Mouse (Mus musculus): ENCODE data around the gene Slco4a1. TPM values are rescaled to one million over a fixed set of nuclear protein-coding genes. Genes with fewer than 3 reads are reported as not detected.

The Slco4a1 gene
- polyA plus RNA-seq, 1 experiment from 2014 or later: 2.2 TPM

- Histone ChIP-seq H3K9ac (no peak overlapping the region), H3K9me3 (no peaks in the 10 kb centered on the region), H3K4me3 (no peak overlapping the region), H3K27ac (no peak overlapping the region), H3K36me3 (no peaks in the 10 kb centered on the region), H3K4me1 (replicated peaks) (0 out of 2 replicates have a peak, but pooled peaks cover 2% of the 10 kb centered on the region), H3K4me2 (no peak overlapping the region), H3K27me3 (no peaks in the 10 kb centered on the region)
- 74% methylated on average over 10 of the region's 10 CpGs for WGBS
- no peak for ATAC-seq (ENCODE audit: low FRiP score)
Observed at GRCm38 (mm10) chr2:180432751-180433150, 23.3 kb upstream of the Slco4a1 start.

DNA sequence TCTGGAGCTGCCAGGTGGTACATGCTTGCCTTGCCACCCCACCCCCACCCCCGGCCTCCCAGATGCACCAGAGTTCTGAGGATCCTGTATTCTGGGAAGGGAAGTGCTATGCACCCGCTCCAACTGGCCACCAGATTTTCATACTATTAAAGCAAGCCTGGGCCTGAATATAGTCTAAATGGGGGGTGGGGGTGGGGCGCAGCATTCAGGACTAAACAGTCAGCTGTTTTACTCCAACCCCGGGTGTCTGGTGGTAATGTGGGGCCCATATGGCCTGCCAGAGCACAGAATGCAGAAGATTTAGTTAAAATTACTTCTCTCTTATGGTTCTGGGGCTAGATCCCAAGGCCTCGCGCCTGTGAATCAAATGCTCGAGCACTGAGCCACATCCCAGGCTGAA, 22.7 kb upstream of the Slco4a1 start:
- Histone ChIP-seq H3K9ac (no peak overlapping the region), H3K27me3 (no peaks in the 10 kb centered on the region), H3K36me3 (no peaks in the 10 kb centered on the region), H3K4me2 (no peak overlapping the region), H3K4me1 (replicated peaks) (0 out of 2 replicates have a peak, but pooled peaks cover 2% of the 10 kb centered on the region), H3K9me3 (no peaks in the 10 kb centered on the region), H3K27ac (no peak overlapping the region), H3K4me3 (no peak overlapping the region)
- 72% methylated on average over 7 of the region's 7 CpGs for WGBS
- ATAC-seq (ENCODE audit: low FRiP score): no peak

DNA sequence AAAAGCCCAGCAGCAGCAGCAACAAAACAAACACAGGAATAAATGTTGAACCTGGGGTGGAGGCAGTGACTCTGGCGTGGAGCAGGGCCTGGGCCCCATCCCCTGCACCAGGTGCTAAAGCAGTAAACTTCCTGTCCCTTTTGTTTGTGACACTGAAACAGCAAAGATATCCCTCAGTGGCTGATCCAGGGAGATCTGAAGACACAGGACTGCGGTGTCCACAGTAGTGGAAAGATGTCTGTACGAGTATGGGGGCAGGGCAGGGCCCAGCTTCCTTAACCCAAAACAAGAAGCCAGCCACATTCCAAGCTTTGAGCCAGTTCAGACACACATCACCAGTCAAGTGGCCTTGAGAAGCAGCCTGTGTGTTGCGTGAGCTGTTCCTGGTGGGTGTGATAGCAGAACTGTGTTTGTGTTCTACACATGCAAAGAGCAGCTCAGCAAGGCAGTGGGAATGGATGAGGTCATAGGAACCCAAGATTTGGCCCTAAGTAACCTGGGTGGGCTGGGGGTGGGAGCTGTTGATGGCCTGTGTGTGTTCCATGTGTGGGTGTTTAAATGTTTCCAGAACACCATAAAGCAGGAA, 20.6 kb upstream of the Slco4a1 start:
- no peak overlapping the region for H3K4me3 ChIP-seq
- no peaks in the 10 kb centered on the region for H3K36me3 ChIP-seq
- H3K4me2 ChIP-seq: no peak overlapping the region
- 79% methylated on average over 4 of the region's 4 CpGs for WGBS
- H3K27ac ChIP-seq: no peak overlapping the region
- no peaks in the 10 kb centered on the region for H3K9me3 ChIP-seq
- H3K9ac ChIP-seq: no peak overlapping the region
- no peaks in the 10 kb centered on the region for H3K27me3 ChIP-seq
- ATAC-seq (ENCODE audit: low FRiP score): no peak
- H3K4me1 ChIP-seq (replicated peaks): 0 out of 2 replicates have a peak, but pooled peaks cover 2% of the 10 kb centered on the region

DNA sequence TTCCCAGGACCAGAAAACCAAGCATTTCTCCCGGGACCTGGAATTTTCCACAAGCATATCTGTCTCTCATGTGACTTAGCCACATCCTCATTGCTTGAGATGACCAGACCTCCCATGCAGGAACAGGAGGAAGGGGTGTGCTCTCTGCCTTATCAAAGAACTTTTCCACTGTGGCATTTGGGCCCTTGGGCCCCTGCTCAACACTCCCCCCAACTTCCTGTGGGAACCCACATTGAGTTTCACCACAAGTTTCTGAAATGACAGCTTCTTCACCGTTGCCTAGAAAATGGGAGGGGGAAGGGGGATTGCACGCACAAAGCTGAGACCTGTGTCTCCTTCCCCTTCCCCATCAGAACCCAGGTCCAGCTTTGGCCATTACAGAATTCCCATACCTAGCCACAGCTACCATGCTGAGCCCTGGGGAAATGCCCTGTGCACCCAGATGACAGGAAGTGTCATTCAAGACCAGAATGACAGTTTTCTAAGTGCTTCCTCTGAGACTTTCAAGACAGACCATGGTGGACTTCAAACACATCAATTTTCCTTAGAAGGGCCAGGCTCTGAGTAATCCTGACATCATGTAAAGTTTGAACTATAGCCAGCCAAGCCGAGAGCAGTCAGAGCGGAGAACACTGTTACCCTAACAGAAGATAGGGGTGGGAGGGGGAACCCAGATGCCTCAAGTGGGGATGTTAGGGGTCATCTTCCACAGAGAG, 18.7 kb upstream of the Slco4a1 start:
- Histone ChIP-seq H3K36me3 (no peaks in the 10 kb centered on the region), H3K4me3 (no peak overlapping the region), H3K27me3 (no peaks in the 10 kb centered on the region), H3K9me3 (no peaks in the 10 kb centered on the region), H3K9ac (no peak overlapping the region), H3K4me1 (replicated peaks) (no peaks in the 10 kb centered on the region), H3K27ac (no peak overlapping the region), H3K4me2 (no peak overlapping the region)
- WGBS: 87% methylated on average over 5 of the region's 5 CpGs
- no peak for ATAC-seq (ENCODE audit: low FRiP score)

GRCm38 (mm10) chr2:180439791-180440190, 16.3 kb upstream of the Slco4a1 start:
- Histone ChIP-seq H3K4me1 (replicated peaks) (no peaks in the 10 kb centered on the region), H3K9ac (no peak overlapping the region), H3K9me3 (no peaks in the 10 kb centered on the region), H3K27me3 (peaks cover 5% of the 10 kb centered on the region; the same call in 1 of the 2 replicates), H3K27ac (no peak overlapping the region), H3K4me2 (no peak overlapping the region), H3K36me3 (no peaks in the 10 kb centered on the region), H3K4me3 (no peak overlapping the region)
- no peak for ATAC-seq (ENCODE audit: low FRiP score)
- WGBS: 86% methylated on average over 3 of the region's 3 CpGs

- ATAC-seq (ENCODE audit: low FRiP score): no peak
- H3K4me2 ChIP-seq: no peak overlapping the region
- H3K27ac ChIP-seq: no peak overlapping the region
- no peaks in the 10 kb centered on the region for H3K36me3 ChIP-seq
- no peak overlapping the region for H3K9ac ChIP-seq
- WGBS: 73% methylated on average over 9 of the region's 9 CpGs
- H3K27me3 ChIP-seq: peaks cover 5% of the 10 kb centered on the region; the same call in 1 of the 2 replicates
- no peaks in the 10 kb centered on the region for H3K4me1 ChIP-seq (replicated peaks)
- H3K9me3 ChIP-seq: no peaks in the 10 kb centered on the region
- H3K4me3 ChIP-seq: no peak overlapping the region
Observed at GRCm38 (mm10) chr2:180440596-180441332, 15.3 kb upstream of the Slco4a1 start.

- H3K27ac ChIP-seq: no peak overlapping the region
- no peaks in the 10 kb centered on the region for H3K9me3 ChIP-seq
- no peak overlapping the region for H3K4me3 ChIP-seq
- peaks cover 11% of the 10 kb centered on the region; the same call in 1 of the 2 replicates for H3K27me3 ChIP-seq
- no peak for ATAC-seq (ENCODE audit: low FRiP score)
- no peak overlapping the region for H3K9ac ChIP-seq
- WGBS: 80% methylated on average over 5 of the region's 5 CpGs
- no peaks in the 10 kb centered on the region for H3K4me1 ChIP-seq (replicated peaks)
- no peaks in the 10 kb centered on the region for H3K36me3 ChIP-seq
- no peak overlapping the region for H3K4me2 ChIP-seq
Observed at GRCm38 (mm10) chr2:180442061-180442460, 14.0 kb upstream of the Slco4a1 start.

DNA sequence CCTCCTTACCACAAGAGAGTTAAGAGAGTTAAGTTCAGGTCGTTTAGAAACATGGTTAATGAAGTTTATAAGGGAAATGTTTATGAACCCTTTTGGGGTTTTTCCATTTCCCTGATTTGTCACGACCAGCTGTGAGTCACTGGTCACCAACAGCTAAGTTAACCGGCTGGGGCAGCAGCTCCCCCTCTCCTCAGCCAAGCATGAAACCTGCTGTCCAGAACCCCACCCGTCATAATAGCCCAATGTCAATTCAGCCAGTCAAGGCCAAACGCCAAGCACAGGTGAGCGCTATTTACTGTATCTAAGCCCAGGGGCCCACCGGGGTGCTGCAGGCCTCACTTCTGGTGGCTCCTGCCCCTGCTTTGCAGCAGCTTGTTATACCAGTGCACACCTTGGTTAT, 12.2 kb upstream of the Slco4a1 start:
- H3K4me3 ChIP-seq: no peak overlapping the region
- H3K27ac ChIP-seq: no peak overlapping the region
- ATAC-seq (ENCODE audit: low FRiP score): no peak
- peaks cover 21% of the 10 kb centered on the region for H3K27me3 ChIP-seq
- no peaks in the 10 kb centered on the region for H3K36me3 ChIP-seq
- H3K4me2 ChIP-seq: no peak overlapping the region
- no peaks in the 10 kb centered on the region for H3K9me3 ChIP-seq
- no peak overlapping the region for H3K9ac ChIP-seq
- H3K4me1 ChIP-seq (replicated peaks): 0 out of 2 replicates have a peak, but pooled peaks cover 3% of the 10 kb centered on the region
- 69% methylated on average over 7 of the region's 7 CpGs for WGBS

DNA sequence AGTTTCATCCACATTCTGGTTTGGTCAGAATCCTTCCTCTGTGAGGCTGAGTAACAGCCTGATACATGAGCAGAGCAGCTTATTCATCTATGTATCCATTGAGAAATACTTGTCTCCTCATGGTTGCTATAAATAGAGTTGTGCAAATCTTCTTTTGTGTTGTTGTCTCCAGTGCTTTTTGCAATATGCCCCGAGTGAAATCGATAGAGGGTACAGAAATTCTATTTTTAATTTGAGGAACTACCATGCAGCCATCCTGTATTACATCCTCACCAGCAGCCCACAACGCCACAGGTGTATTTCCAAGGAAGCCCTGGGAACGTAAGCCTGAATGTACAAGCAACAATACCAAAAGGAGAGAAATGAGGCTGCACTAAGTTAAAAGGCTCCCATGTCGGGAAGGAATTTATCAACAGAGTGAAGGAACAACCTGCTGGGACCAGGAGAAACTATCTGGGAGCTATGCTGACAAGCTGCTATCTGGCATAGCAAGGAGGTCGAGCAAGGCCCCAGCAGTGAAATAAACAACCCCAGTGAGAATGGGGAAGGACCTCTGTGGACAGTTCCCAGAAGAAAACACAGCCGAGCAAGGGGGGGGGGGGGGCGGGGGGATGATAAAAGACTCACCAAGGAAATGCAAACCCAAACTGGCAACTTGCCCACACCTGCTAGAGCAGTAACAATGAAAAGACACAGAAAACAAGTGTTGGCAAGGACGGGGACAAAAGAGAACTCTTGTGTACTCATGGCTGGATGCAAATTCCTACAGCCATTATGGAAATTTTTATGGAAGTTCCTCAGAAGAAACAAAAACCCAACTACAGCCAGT, 10.9 kb upstream of the Slco4a1 start:
- 50% methylated on average over 8 of the region's 9 CpGs for WGBS
- Histone ChIP-seq H3K36me3 (no peaks in the 10 kb centered on the region), H3K4me1 (replicated peaks) (0 out of 2 replicates have a peak, but pooled peaks cover 3% of the 10 kb centered on the region), H3K27ac (no peak overlapping the region), H3K4me3 (no peak overlapping the region), H3K9me3 (no peaks in the 10 kb centered on the region), H3K9ac (no peak overlapping the region), H3K27me3 (peaks cover 26% of the 10 kb centered on the region), H3K4me2 (no peak overlapping the region)
- ATAC-seq (ENCODE audit: low FRiP score): no peak

GRCm38 (mm10) chr2:180445962-180446361, 10.1 kb upstream of the Slco4a1 start:
- 94% methylated on average over 1 of the region's 1 CpGs for WGBS
- 0 out of 2 replicates have a peak, but pooled peaks cover 3% of the 10 kb centered on the region for H3K4me1 ChIP-seq (replicated peaks)
- ATAC-seq (ENCODE audit: low FRiP score): no peak
- no peaks in the 10 kb centered on the region for H3K9me3 ChIP-seq
- no peak overlapping the region for H3K9ac ChIP-seq
- no peak overlapping the region for H3K27ac ChIP-seq
- no peak overlapping the region for H3K4me3 ChIP-seq
- H3K4me2 ChIP-seq: no peak overlapping the region
- peaks cover 31% of the 10 kb centered on the region for H3K27me3 ChIP-seq
- no peaks in the 10 kb centered on the region for H3K36me3 ChIP-seq

GRCm38 (mm10) chr2:180449007-180449406, 7.0 kb upstream of the Slco4a1 start:
- 80% methylated on average over 5 of the region's 5 CpGs for WGBS
- Histone ChIP-seq H3K4me2 (no peak overlapping the region), H3K27ac (no peak overlapping the region), H3K4me1 (replicated peaks) (0 out of 2 replicates have a peak, but pooled peaks cover 3% of the 10 kb centered on the region), H3K9ac (no peak overlapping the region), H3K27me3 (peaks cover 47% of the 10 kb centered on the region), H3K4me3 (no peak overlapping the region), H3K36me3 (no peaks in the 10 kb centered on the region), H3K9me3 (no peaks in the 10 kb centered on the region)
- ATAC-seq (ENCODE audit: low FRiP score): no peak

DNA sequence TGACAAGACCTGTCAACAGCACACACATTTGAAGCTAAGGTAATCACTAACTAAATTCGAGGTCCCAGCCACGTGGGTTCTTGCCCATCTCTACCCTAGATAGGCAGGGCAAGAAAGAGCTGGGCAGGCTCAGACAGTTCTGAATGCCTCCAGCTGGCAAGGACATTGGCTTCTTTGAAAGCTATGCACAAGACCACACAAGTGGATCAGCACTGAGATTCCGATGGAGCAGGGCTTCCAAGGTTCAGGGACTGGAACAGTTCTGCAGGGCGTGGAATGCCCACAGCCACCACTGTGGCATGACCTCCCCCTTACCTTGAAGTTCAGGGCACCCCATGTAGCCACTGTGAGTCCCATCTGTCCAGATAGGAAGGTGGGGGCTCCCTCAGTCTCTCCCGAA, 5.5 kb upstream of the Slco4a1 start:
- Histone ChIP-seq H3K4me1 (replicated peaks) (peaks cover 4% of the 10 kb centered on the region), H3K27ac (no peak overlapping the region), H3K4me2 (no peak overlapping the region), H3K9ac (no peak overlapping the region), H3K9me3 (no peaks in the 10 kb centered on the region), H3K27me3 (peaks cover 58% of the 10 kb centered on the region), H3K36me3 (no peaks in the 10 kb centered on the region), H3K4me3 (no peak overlapping the region)
- WGBS: 76% methylated on average over 5 of the region's 5 CpGs
- no peak for ATAC-seq (ENCODE audit: low FRiP score)
